Mouse (Mus musculus) lung, postnatal 10 days (tissue): ENCODE results near the gene Calhm5.

ENCODE experiments used
- DNase-seq: peaks from one replicate; pipeline ENCODE4 v3.0.0; 2021

The Calhm5 gene

GRCm38 (mm10) chr10:34096418-34096883, at the start of gene Calhm5:
TSS of gene Calhm5 (minus strand) at chr10:34096519.
- peak; percentile 87 for DNase-seq

DNA sequence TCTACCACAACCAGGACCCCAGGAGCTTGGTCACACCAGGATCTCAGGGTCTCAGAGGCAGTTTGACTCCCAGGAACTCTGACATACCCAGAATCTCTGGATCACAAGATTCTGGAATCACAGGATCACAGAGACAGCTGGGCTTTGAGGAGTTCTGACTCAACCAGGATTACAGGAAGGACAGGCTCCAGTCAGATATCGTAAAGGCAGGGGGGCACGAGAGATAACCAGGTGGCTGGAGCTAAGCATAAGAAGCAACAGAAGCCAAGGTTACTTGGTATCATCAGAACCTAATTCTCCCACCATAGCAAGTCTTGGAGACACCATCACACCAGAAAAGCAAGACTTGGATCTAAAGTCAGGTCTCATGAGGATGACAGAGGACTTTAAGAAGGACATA, 45.4 kb upstream of the Calhm5 start:
- DNase-seq = no peak

GRCm38 (mm10) chr10:34139768-34140167, 43.4 kb upstream of the Calhm5 start:
- no peak for DNase-seq

DNA sequence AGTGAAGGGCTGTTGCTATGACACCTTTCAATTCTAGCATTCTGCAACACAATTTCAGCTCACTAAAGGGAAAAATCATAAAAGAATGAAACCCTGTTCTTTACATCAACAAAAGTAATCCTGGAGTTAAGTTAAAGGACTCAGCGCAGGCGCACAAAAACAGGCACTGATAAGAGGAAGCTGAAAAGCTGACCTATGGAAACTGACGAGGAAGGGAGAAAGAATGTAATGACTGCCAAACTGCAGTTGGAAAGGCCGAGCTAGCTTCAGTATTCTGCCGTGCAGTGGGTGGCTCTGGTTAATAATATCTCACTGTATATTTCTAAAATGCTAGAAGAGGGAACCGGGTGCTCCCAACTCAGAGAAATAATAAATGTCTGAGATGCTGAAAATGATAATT, 41.7 kb upstream of the Calhm5 start:
- no peak for DNase-seq

DNA sequence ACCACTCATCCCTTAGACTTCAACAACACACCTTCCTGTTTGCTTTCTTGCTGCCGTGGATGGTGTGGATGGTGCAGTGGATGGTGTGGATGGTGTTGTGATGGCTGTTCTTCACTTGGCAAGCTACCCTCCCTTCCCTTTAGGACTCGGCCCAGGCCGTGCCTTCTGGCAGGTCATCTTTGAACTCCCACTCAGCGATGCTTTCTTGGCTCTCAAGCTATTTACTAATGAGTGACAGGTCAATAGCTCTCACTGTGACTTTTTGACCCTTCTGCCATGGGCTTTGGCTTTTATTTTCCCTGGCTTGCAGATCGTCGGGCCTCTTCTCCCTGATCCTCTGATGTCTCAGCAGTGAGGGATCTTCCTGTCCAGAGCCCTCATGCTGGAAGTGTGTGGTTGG, 40.1 kb upstream of the Calhm5 start:
- DNase-seq = no peak

DNA sequence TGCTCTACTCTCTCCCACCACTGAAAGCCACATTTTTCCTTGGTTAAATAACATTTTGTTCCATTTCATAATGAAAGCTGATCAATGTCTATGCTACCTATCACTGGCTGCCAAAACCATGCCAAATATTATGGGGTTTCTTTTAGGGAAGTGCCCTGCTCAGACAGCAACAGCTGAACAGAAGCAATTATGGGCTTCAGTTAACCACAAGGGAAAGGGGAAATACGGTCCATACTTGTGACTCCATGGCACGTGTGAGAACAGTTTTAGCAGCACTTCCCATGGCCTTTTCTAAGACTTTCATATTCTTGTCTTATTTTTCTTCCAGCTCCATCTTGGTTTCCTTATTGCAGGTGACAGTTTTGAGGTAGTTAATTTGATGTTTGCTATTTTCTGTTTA, 35.0 kb upstream of the Calhm5 start:
- no peak for DNase-seq

DNA sequence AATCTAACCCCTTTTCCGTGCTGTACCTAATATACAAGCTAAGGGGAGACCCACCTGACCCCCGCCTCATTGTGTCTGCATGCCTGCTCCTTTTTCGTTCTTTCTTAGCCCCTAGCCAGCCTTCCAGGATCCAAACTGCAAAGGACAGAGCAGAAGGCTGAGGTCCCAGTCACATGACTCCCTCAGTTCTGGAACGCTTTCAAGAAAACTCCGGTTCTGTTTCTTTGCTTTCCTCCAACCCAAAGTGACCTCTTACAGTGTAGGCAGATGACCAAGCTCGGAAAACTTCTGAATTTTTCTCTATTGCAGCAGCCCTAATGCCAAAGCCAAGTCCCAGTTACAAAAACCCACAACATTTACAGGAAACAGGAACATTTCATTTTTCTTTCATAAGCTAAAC, 32.1 kb upstream of the Calhm5 start:
- peak; percentile 69 for DNase-seq

DNA sequence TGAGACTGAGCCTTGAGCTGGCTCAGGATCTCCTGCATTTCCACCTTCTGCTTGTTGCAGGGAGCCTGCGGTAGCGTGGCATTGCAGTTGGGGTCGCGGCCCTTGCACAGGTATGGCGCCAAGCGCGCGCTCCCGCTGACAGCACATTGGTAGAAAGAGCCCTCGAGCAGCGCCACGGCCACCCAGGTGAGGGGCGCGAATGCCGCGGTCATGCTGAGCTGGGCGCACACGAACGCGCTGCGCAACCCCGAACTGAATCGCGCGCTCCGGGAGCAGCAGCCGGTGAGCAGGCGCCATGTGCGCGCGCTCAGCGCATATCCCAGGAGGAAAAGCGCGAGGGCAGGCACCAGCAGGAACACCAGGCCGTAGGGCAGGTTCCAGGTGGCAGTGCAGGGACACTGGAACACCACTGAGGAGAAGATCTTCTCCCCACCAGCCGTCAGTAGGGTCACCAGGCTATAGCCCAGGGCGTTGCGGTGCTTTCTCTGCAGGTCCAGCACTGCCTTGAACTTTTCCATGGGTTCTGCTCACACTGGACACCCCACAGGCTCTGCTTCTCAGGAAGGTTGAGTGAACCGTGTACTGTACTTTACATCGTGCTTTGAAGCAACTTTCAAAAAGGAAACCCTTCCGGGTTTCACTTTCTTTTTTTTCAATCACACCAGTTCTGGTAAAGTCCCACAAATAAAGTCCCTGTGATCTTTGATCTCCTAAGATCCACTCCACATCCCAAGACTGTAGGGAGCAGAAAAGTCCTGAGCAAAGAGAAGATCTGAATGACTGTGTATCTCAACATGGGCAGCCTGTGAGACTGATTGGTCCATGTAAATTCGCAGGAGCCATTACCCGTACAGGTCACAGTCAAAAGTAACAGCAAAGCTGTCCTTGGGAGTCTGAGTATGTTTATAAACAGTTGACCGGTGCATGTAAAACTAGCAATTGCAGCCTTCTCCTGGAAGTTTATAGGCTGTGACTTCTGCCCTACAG, 31.4 kb upstream of the Calhm5 start, which contains the start of gene Calhm6:
Calhm6 (minus strand) TSS at position 593 of the 987 bp plus-strand sequence.
- peak; percentile 38 for DNase-seq

DNA sequence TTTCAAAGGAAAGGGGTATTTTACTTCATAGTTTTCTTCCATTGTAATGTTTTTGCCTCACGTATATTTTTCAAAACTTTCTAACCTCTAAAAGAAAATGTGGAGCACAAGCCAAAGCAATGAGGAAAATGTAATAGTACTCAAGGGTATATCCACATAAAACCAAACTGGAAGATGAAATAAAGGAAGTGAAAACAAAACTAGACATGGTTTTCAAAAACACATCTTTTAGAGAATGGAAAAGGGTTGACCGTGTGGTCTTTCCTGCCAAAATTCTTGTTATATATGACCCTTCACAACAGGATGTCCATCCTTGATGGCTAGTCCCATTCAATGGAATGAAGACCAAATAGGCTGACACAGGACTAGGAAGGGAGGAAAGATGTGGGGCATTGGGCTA, 22.1 kb upstream of the Calhm5 start:
- DNase-seq = no peak

GRCm38 (mm10) chr10:34117770-34118169, 21.5 kb upstream of the Calhm5 start:
- DNase-seq = no peak

DNA sequence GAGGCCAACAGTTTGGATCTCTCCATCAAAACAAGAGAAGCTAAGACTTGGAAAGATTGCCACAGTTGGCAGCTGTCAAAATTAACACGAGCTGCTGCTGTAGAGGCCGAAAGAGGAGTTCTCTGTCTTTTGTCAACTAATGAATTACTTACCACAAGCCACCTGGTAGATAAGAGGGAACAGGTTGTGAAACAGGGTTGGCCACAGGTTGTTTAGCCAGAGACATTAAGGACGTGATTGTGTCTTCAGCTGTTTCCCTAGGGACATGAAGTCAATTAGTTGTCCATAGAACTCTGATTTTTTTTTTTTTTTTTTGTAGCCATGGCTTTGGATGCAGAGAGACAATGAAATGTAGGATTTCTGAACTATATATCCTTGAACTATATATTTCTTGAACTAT, 20.8 kb upstream of the Calhm5 start:
- no peak for DNase-seq

DNA sequence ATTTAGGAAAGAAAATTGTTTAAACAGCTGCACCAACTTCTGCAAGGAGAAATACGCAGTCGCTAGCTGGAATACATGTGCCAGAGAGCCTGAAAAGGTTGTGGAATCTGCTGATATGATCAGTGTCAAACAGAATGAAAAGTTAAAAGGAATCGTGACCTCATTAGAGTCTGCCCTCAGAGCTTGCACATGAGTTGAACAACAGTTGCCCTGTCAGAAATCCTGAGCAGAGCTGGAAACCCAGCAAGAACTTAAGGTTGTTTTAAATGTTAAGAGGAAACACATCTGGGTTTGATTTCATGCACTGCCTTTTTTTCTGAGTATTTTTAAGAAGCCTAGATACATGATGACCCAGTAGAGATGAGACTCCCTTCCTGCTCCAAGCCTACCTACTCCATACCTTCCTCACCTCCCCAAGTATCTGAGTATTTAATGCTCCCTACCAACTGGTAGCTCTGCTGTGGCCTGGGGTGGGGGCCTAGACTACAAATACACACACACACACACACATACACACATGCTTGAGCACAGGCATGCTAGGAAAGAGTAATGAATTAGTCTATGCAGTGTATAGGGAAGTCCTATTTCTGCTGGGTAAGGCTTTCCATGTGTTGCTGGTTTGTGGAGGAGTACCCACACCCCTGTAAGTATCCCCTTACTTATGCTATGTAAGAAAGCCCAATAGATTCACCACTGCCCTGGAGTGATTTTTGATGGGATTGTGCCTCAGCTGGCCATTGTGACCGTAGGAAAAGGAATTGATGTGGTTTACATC, 15.8 kb upstream of the Calhm5 start:
- no peak for DNase-seq

DNA sequence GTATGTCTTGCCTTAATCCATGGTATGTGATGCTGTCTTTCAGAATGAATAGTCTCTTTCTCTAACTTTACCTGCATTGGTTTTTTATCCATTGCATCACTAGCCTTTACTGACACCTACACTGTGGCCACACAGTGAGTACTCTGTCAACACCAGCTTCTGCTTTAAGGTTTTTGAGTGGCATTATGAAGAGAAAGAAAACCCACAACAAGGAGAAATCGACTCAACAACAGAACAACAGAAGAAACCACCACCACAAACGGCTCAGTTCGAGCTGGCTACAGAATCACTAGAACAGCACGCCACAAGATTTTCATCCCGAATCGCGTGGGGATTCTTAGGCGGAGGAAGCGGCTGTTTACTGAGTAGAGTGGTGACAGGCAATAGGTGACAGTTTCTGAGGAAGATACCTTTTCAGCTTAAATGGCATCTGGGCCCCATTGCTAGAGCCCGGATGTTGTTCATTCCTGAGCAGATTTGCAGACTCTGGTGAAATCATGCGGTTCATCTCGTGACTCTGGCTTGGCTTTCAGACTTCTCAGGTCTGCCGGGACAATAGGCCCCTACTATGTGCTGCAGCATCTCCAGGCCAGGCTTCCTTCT, 14.6 kb upstream of the Calhm5 start:
- no peak for DNase-seq

GRCm38 (mm10) chr10:34095964-34096363, 355 bp downstream of the Calhm5 start:
- DNase-seq = peak; percentile 8

DNA sequence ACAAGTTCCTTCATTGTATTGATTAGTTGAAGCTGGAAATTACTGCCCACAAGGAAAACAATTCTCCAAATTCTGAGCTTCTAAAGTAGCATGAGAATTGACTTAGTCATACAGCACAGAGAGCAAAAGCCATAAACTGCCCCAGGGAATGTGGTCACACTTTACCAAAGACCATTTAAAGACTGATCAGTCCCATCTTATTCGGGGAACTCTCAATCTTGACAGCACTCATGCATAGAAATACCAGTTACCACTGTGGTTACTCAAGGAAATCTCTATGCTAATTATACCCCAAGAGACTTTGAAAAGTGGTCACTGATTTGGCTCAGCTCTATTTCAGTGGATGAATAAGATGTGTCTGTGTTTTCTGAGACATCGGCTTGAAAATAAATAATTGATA, 1.2 kb downstream of the Calhm5 start:
- DNase-seq = no peak

GRCm38 (mm10) chr10:34091888-34092287, 4.4 kb downstream of the Calhm5 start:
- DNase-seq = no peak

GRCm38 (mm10) chr10:34090481-34090880, 5.8 kb downstream of the Calhm5 start:
- DNase-seq = peak; percentile 30

GRCm38 (mm10) chr10:34089517-34089916, 6.8 kb downstream of the Calhm5 start:
- DNase-seq = no peak

- peak; percentile 30 for DNase-seq
Measured at GRCm38 (mm10) chr10:34088515-34088914, 7.8 kb downstream of the Calhm5 start.

- DNase-seq = no peak
Measured at GRCm38 (mm10) chr10:34086514-34086913, 9.8 kb downstream of the Calhm5 start.

GRCm38 (mm10) chr10:34074522-34075200, 21.7 kb downstream of the Calhm5 start:
- no peak for DNase-seq

DNA sequence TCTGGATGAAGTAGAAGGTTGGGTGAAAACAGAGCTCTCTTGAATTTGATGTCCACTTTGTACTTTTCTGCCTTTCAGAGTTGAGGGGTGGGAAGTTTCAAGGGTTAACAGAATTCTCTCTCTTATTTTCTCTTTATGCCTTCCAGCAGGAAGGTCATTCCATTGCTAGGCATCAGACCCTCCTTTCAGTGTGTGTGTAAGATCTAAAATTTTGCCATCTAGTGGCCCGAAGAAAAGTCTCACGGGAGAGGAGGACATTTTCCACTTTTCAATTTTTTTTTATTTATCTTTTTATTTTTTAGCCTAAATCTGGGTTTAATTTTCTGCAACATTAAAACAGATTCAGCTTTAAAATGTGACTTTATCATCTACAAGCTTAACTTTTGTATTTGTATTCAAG, 24.7 kb downstream of the Calhm5 start:
- no peak for DNase-seq
